Mouse (Mus musculus): ENCODE measurements around the gene Ccdc194. TPM values are rescaled to one million over a fixed set of nuclear protein-coding genes. Genes with fewer than 3 reads are reported as not detected.

The Ccdc194 gene
- not detected in 2 replicates for polyA plus RNA-seq (2015; fragmentation: Nextera tagmentation; extraction: Ambion mirVana)

GRCm38 (mm10) chr8:71525226-71526050 lies at the start of gene Ccdc194:
TSS of gene Ccdc194 (minus strand) at chr8:71525711.

DNA sequence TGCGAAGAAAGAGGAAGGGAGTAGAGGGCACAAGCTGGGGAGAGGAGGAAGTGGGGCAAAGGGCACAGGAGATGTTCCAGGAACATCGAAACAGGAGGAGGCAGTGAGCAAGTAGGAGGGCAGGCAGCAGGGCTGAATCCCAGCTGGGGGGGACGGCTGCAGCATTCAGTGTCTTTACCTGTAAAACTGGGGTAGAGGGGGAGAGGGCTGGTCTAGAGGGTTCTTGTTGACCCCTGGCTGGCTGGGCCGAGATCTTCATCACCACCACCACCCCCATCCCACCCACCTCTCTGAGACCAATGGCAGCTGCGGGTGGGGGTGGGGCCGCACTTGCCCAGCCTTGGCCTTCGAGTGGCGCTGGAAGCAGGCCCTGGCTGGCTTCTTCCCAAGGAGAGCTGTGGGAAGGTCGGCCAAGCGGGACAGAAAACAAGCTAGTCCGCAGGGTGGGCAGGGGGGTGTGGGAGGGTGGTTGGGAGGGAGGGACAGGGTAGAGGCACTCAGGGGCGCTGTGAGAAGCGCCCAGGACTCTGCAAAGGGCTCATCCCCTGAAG lies 43.0 kb upstream of the Ccdc194 start, which contains the start of gene Slc27a1:
Gene Slc27a1, plus strand, starts transcription at position 496 of the 551 bp plus-strand sequence.

DNA sequence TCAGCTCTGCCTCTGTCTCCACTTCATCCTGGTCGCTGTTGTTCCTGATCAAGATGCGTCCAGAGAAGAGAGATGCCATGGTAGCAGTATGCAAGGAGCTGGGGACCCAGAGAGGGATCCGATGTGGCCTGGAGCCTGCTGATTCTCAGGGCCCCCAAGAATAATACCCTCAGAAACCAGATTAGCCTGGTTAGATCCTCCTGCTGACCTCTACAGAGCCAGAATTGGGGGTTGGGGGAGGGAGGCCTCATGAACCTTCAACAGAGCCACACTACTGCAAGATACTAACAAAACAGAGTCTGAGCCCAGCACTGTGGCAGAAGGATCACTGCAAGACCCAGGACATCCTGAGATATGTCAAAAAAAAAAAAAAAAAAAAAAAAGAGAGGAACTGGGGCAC lies 41.0 kb upstream of the Ccdc194 start, which contains the start of gene Nxnl1:
Gene Nxnl1, minus strand, starts transcription at position 101 of the 400 bp plus-strand sequence.

DNA sequence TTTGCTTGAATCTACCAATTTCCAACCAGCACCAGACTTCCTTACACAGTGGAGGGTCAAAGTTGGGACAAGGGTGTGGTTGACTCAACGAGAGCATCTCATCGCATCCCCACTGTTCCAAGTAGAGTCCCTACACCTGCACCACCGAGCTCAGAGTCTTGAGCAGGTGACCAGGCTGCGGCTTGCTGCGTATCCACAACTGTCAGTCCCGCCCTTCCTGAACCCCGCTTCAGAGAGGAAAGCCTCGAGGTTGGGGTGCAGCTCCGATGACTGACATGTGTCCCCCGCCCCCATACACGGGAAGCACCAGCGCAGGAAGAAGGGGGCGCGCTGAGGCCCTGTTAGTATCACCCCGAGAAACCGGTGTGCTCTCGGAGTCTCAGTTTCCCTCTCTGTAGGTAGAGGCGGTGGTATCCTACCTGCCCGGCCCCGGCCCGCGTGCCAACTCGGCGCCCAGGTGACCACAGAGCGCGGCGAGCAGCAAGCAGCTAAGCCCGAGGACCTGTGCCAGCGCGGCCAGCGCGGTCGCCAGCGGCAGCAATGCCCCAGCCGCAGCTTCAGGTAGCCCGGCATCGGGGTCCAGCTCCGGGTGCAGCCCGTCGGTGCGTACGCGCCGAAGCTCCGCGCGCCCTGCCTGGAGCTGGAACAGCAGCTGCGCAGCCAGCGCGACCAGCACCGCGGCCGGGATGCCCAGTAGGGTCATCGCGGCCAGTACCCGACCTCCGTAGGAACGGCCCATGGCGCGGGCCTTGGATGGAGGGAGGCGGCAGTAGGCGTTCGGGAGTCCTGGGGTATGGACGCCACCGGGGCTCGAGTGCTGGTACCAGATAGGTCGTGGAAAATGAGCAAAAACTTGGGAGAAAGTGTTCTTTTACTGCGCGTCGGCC lies 32.8 kb upstream of the Ccdc194 start, which contains the start of gene Tmem221:
Gene Tmem221, minus strand, starts transcription at position 801 of the 887 bp plus-strand sequence.

DNA sequence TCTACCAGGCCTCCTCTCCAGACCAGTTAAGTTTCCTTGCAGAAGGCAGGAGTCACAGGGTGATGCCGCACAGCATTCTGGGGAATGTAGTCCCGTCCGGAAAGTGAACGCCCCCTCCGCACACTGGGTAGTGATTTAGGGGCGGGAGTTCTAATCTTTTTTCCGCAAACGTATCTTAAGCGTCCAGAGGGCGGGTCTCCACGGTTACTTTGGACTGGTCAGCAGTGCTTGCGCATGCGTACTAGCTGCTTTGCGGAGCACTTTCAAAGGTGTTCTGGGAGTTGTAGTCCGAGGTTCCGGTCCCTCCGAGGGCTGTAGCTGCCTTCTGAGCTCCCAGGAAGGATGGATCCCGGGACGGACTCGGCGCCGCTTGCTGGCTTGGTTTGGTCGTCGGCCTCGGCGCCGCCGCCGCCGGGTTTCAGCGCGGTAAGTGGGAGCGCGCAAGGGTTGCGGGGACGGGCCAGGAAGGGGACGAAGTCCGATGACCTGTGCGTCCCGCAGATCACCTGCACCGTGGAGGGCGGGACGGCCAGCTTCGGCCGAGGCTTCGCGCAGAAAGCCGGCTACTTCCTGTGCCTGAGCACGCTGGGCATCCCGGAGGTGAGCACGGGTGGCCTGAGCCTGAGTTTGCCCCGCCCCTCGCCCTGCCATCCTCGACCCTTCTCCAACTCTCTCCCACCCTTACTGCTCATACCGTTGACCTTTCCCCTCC lies 17.3 kb upstream of the Ccdc194 start, which contains the start of gene Mvb12a:
Gene Mvb12a, plus strand, starts transcription at position 291 of the 712 bp plus-strand sequence.

GRCm38 (mm10) chr8:71537028-71537867 lies 11.7 kb upstream of the Ccdc194 start, which contains the start of gene Bst2:
TSS of gene Bst2 (minus strand) at chr8:71537456.

DNA sequence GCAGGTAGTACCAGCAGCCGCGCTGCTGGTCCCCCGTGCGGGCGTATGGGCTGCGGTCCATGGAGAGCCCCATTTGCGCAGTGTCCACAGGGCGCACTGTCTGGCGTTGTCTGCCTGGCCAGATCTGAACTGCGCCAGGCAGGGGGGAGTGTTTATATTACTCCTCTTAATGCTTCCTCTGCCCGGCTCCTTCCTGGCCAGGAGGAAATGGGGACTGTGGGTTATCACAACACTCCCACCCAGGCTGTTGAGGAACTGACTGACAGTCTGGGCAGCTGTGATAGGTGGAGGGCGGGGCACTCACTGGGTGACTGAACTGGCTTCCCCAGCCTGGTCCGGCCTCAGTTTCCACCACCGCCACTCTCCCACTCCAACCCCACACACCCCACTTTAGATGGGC lies 13.9 kb downstream of the Ccdc194 start, which contains the start of gene Plvap:
Gene Plvap, minus strand, starts transcription at position 109 of the 400 bp plus-strand sequence.

GRCm38 (mm10) chr8:71487691-71488445 lies 37.6 kb downstream of the Ccdc194 start, which contains the start of gene Gtpbp3:
TSS of gene Gtpbp3 (plus strand) at chr8:71488103.

DNA sequence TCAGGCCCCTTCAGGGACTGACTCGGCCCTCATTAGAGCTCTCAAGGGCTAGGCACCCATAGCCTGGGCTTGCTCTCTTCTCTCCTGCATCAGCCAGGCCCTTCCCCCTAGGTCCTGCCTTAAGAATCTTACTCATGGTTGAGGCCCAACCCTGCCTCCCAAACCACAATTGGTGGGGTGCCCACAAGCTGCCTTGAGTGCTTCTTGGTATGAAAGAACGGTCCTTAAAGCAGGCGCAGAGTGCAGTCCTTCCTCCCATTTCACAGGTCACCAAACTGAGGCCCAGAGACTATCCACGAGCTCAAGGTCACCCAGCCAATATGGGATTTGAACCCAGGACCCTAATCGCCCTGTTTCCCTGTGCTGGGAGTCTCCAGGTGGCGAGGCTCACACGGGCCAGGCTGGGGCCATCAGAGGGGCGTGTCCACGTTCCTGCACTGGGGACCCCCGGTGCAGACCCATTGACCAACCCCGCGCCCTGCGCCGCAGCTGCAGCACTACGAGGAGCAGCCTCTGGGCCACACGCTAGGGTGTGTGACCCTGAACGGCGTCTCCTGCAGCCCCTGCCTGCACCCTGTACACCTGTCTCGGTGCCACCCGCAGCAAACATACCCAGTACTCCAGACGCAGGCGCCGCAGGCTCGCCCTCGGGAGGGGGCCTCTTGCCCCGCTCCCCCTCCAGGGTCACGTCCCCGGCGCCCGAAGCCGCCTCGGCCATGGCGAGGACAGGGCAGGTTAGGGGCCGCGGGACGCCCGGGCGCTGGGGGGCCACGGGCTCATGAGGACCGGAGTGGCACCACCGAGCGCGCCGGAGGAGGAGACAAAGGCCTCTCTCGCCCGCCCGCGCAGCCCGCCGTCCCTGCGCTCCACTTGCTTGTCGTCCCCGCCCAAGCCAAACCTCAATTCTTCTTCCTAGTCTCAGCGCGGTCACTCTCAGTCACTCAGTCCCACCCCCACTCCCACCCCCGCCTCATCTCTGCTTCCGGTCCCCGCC lies 40.1 kb downstream of the Ccdc194 start, which contains the start of gene Ano8:
Gene Ano8, minus strand, starts transcription at position 822 of the 994 bp plus-strand sequence.

Other genes with a start within 250 kb of the Ccdc194 start
- gene Use1, start 158.9 kb downstream of the Ccdc194 start, polyA plus RNA-seq (2015; fragmentation: Nextera tagmentation; extraction: Ambion mirVana): 227 and 256 TPM in 2 replicates
- 6.7 and 12.3 TPM in 2 replicates for gene Ocel1, start 154.4 kb downstream of the Ccdc194 start, polyA plus RNA-seq (2015; fragmentation: Nextera tagmentation; extraction: Ambion mirVana)
- gene Nr2f6, start 143.8 kb downstream of the Ccdc194 start, polyA plus RNA-seq (2015; fragmentation: Nextera tagmentation; extraction: Ambion mirVana): 51.9 and 63.0 TPM in 2 replicates
- 6.3 and 13.0 TPM in 2 replicates for gene Ushbp1, start 129.9 kb downstream of the Ccdc194 start, polyA plus RNA-seq (2015; fragmentation: Nextera tagmentation; extraction: Ambion mirVana)
- 78.6 and 106 TPM in 2 replicates for gene Babam1, start 128.8 kb downstream of the Ccdc194 start, polyA plus RNA-seq (2015; fragmentation: Nextera tagmentation; extraction: Ambion mirVana)
- 5.0 and 7.8 TPM in 2 replicates for gene Ankle1, start 119.7 kb downstream of the Ccdc194 start, polyA plus RNA-seq (2015; fragmentation: Nextera tagmentation; extraction: Ambion mirVana)
- gene Abhd8, start 62.1 kb downstream of the Ccdc194 start, polyA plus RNA-seq (2015; fragmentation: Nextera tagmentation; extraction: Ambion mirVana): 65.5 and 72.8 TPM in 2 replicates
- 169 and 185 TPM in 2 replicates for gene Mrpl34, start 60.8 kb downstream of the Ccdc194 start, polyA plus RNA-seq (2015; fragmentation: Nextera tagmentation; extraction: Ambion mirVana)
- gene Dda1, start 56.5 kb downstream of the Ccdc194 start, polyA plus RNA-seq (2015; fragmentation: Nextera tagmentation; extraction: Ambion mirVana): 75.4 and 78.6 TPM in 2 replicates
- 3.3 and 4.4 TPM in 2 replicates for gene Ano8, start 39.7 kb downstream of the Ccdc194 start, polyA plus RNA-seq (2015; fragmentation: Nextera tagmentation; extraction: Ambion mirVana)
- gene Gtpbp3, start 37.6 kb downstream of the Ccdc194 start, polyA plus RNA-seq (2015; fragmentation: Nextera tagmentation; extraction: Ambion mirVana): 9.8 and 11.8 TPM in 2 replicates
- 65.2 and 131 TPM in 2 replicates for gene Plvap, start 14.0 kb downstream of the Ccdc194 start, polyA plus RNA-seq (2015; fragmentation: Nextera tagmentation; extraction: Ambion mirVana)
- 85.3 and 125 TPM in 2 replicates for gene Bst2, start 11.7 kb upstream of the Ccdc194 start, polyA plus RNA-seq (2015; fragmentation: Nextera tagmentation; extraction: Ambion mirVana)
- 141 TPM in 2 replicates for gene Mvb12a, start 17.2 kb upstream of the Ccdc194 start, polyA plus RNA-seq (2015; fragmentation: Nextera tagmentation; extraction: Ambion mirVana)
- 7.8 and 15.0 TPM in 2 replicates for gene Tmem221, start 33.2 kb upstream of the Ccdc194 start, polyA plus RNA-seq (2015; fragmentation: Nextera tagmentation; extraction: Ambion mirVana)
- gene Nxnl1, start 40.9 kb upstream of the Ccdc194 start, polyA plus RNA-seq (2015; fragmentation: Nextera tagmentation; extraction: Ambion mirVana): 0.24 and 0.70 TPM in 2 replicates
- gene Slc27a1, start 43.2 kb upstream of the Ccdc194 start, polyA plus RNA-seq (2015; fragmentation: Nextera tagmentation; extraction: Ambion mirVana): 38.9 and 85.2 TPM in 2 replicates
- gene Pgls, start 66.5 kb upstream of the Ccdc194 start, polyA plus RNA-seq (2015; fragmentation: Nextera tagmentation; extraction: Ambion mirVana): 274 and 329 TPM in 2 replicates
- 0.90 and 1.8 TPM in 2 replicates for gene Fam129c, start 71.9 kb upstream of the Ccdc194 start, polyA plus RNA-seq (2015; fragmentation: Nextera tagmentation; extraction: Ambion mirVana)
- 53.2 and 58.1 TPM in 2 replicates for gene Colgalt1, start 85.3 kb upstream of the Ccdc194 start, polyA plus RNA-seq (2015; fragmentation: Nextera tagmentation; extraction: Ambion mirVana)
- 2.3 and 2.9 TPM in 2 replicates for gene Unc13a, start 146.0 kb upstream of the Ccdc194 start, polyA plus RNA-seq (2015; fragmentation: Nextera tagmentation; extraction: Ambion mirVana)
- gene Jak3, start 150.6 kb upstream of the Ccdc194 start, polyA plus RNA-seq (2015; fragmentation: Nextera tagmentation; extraction: Ambion mirVana): 2.7 and 6.0 TPM in 2 replicates
- gene Insl3, start 163.5 kb upstream of the Ccdc194 start, polyA plus RNA-seq (2015; fragmentation: Nextera tagmentation; extraction: Ambion mirVana): 0.65 and 2.0 TPM in 2 replicates
- 2.2 and 4.1 TPM in 2 replicates for gene B3gnt3, start 176.1 kb upstream of the Ccdc194 start, polyA plus RNA-seq (2015; fragmentation: Nextera tagmentation; extraction: Ambion mirVana)
- 5.1 and 6.2 TPM in 2 replicates for gene Fcho1, start 200.0 kb upstream of the Ccdc194 start, polyA plus RNA-seq (2015; fragmentation: Nextera tagmentation; extraction: Ambion mirVana)

Data from adrenal gland, postnatal 0 days (tissue).